In the genomic region with DNA sequence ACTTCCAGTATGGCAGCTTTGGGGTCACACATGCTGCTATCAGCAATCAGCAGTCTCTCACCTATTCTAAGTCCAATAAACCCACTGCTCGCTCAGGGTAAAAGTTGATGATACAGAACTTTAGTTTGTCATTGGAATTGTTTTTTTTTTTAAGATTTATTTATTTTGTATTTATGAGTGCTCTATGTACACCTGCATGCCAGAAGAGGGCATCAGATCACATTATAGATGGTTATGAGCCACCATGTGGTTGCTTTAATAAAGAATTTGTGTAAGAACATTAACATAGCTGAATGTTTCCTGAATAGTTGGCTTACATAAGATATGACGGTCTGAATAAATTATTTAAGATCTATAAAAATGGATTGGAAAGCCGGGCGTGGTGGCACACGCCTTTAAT, we compare ENCODE assay signal across 16 mouse cellular contexts. TPM values are rescaled to one million over a fixed set of nuclear protein-coding genes. Genes with fewer than 3 reads are reported as not detected.
"Had no signal": no experiment of that assay in that cellular context is flagged by ENCODE, and none has a peak within 500 bp of the region (broad histone marks: within the 10 kb centered on the region; RNA-seq: fewer than 3 reads in every experiment).

No protein-coding gene starts in this region.

- H3K27ac ChIP-seq: limb, embryonic 12.5 days; limb, embryonic 15.5 days; liver, embryonic 12.5 days; liver, embryonic 15.5 days; macrophage; midbrain, embryonic 13.5 days had no signal

- ATAC-seq: liver, embryonic 12.5 days; midbrain, embryonic 13.5 days; midbrain, embryonic 16.5 days had no signal

- H3K9me3 ChIP-seq: limb, embryonic 12.5 days; limb, embryonic 15.5 days; liver, embryonic 12.5 days; liver, embryonic 15.5 days; midbrain, embryonic 13.5 days had no signal

- H3K4me1 ChIP-seq: limb, embryonic 12.5 days; limb, embryonic 15.5 days; midbrain, embryonic 13.5 days had no signal

- H3K4me3 ChIP-seq: limb, embryonic 12.5 days; limb, embryonic 15.5 days; liver, embryonic 12.5 days; liver, embryonic 15.5 days; midbrain, embryonic 13.5 days had no signal

- DNase-seq: kidney, adult 18-20 months; kidney, adult 9 months; kidney, postnatal 25 days; lung, adult 2 months; thymus, adult 2 months; thymus, postnatal 14 days; thymus, postnatal 4 days had no signal

- H3K9ac ChIP-seq: limb, embryonic 12.5 days; limb, embryonic 15.5 days; liver, embryonic 12.5 days; liver, embryonic 15.5 days; midbrain, embryonic 13.5 days had no signal

- H3K4me2 ChIP-seq: limb, embryonic 12.5 days; limb, embryonic 15.5 days; liver, embryonic 12.5 days; liver, embryonic 15.5 days; midbrain, embryonic 13.5 days had no signal

- H3K27me3 ChIP-seq: limb, embryonic 12.5 days; limb, embryonic 15.5 days; liver, embryonic 12.5 days; liver, embryonic 15.5 days; midbrain, embryonic 13.5 days had no signal

RNA-seq across cellular contexts. Expression of a gene that starts 16.4 kb away (rescaled TPM):
- polyA plus RNA-seq: limb, embryonic 12.5 days; limb, embryonic 15.5 days; liver, embryonic 12.5 days; macrophage; small intestine, adult 2 months; stomach, embryonic 16.5 days; thymus, adult 2 months had no signal
